Mouse (Mus musculus) adrenal gland (tissue): Measurements from ENCODE around the gene Mt2.
"Not testable (repeated sequence)": the region's sequence is repeated elsewhere in the genome, so short reads cannot be mapped to it uniquely, and the experiment has no call there.

Experiments
- intact Hi-C: fragments of 180-260 bp; cut with DNase I; formaldehyde crosslinking; loops from one replicate; pipeline ENCODE4 v1.15.1; 2025
- long read RNA-seq, 2 experiments: library from polyadenylated mRNA; unstranded; transcript quantifications; one replicate each; pipeline ENCODE4 v2.0.0; 2020; ENCODE audit warnings: borderline replicate concordance in 1 of 2; ENCODE audit not compliant: insufficient replicate concordance in 1 of 2

The Mt2 gene
- long read RNA-seq, experiment 1, transcript Mt2-201 (3 exons, 511 nt): major isoform, 34 of 35 reads
- long read RNA-seq, experiment 1, partial matches to known transcripts: 1 of 35 reads
- long read RNA-seq, experiment 1, other reads (novel, unspliced or antisense): 0 of 35 reads
- long read RNA-seq, experiment 2, transcript Mt2-201 (3 exons, 511 nt): major isoform, 116 of 117 reads
- long read RNA-seq, experiment 2, partial matches to known transcripts: 1 of 117 reads
- long read RNA-seq, experiment 2, other reads (novel, unspliced or antisense): 0 of 117 reads

- intact Hi-C loops: no loop called here
Observed at GRCm38 (mm10) chr8:94172075-94172808, at the start of gene Mt2. TSS of gene Mt2 (plus strand) at chr8:94172664.

GRCm38 (mm10) chr8:94122711-94123468 lies 49.6 kb upstream of the Mt2 start:
- intact Hi-C loops: no loop called here

DNA sequence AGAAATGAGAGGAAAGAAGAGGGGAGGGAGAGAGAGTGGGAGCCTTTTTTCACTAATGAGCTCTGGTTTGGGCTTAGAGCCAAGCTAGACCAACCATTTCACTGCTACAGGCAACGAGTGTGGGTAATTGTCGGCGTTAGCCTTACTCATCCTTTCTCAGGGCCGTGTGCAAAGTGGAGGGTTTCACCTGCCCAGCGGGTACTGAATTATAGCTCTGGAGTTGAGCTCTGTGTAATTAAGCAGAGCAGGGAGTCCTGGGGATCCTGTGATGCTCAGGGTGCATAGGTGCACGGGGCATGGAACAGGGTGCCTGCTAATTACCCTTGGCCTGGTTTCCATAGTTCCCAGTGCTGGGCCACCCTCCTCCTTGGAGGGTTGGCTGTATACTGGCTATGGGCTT lies 44.8 kb upstream of the Mt2 start:
- intact Hi-C loops: no loop called here

- intact Hi-C loops: no loop called here
Observed at GRCm38 (mm10) chr8:94129133-94129789, 43.2 kb upstream of the Mt2 start.

- intact Hi-C loops: no loop called here
Observed at GRCm38 (mm10) chr8:94130126-94130525, 42.3 kb upstream of the Mt2 start.

GRCm38 (mm10) chr8:94132096-94132495 lies 40.4 kb upstream of the Mt2 start:
- intact Hi-C loops: no loop called here

GRCm38 (mm10) chr8:94134601-94135000 lies 37.9 kb upstream of the Mt2 start:
- intact Hi-C loops: not testable (repeated sequence)

DNA sequence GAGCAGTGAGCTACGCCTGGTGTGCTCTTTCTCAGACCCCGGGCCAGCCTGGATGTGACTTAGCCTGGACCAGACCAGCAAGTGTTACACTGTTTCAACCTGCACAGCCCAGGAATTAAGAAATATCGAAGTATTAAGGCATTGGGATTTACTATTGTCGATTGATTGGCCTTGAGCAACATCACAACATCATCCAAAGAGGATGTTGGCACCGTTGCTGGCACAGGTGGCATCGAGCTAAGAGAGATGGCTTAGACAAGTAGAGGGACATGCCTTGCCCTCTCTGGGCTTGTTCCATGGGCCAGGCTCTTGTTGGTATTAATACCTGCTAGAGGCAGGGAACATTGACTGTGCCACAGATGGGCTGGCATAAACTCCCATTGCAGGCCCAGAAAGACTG lies 36.9 kb upstream of the Mt2 start:
- intact Hi-C loops: no loop called here

- intact Hi-C loops: no loop called here
Observed at GRCm38 (mm10) chr8:94136192-94136591, 36.3 kb upstream of the Mt2 start.

DNA sequence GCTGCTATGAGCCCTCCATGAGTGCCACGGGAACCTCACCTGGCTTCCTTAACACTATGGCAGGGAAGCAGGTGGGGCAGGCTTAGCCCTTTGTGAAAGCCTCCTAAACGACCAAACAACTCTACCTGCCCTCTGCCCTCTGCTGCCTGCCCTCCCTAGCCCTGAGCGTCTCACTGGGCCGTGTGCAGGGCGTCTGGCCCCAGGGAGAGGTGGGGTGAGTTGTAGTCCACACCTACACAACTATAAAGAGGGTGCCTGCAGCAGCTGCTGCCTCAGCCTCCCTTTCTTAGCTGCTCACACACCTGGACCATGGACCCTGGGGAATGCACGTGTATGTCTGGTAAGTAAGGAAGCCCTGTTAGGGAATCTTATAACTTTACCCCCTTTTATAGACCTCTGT lies 35.5 kb upstream of the Mt2 start, which contains the start of gene Mt4:
TSS of gene Mt4 (plus strand) at position 265 of the 400 bp plus-strand sequence.
- intact Hi-C loops: no loop called here

DNA sequence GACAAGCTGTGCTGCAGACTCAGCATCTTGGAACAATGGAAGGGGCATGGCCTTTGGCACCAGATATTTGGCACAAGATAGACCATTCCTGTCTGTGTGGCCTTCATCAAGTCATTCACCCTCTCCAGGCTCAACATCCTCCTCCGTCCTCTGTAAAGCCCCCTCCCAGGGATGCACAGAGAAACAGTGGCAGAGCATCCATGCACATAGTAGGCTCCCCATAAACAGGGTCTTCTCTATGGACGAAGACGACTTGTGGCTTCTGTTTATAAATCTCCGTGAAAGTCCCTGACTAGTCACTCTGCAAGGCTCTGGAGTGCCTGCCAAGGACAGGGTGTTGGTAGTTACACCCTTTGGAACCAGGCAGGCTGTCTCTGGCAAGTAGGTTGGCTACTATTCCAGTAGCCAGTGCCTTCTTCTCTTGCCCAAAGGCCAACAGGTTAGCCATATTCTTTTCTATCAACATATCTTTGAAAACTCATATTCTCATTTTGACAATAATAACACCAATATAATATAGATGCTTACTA lies 32.1 kb upstream of the Mt2 start:
- intact Hi-C loops: no loop called here

DNA sequence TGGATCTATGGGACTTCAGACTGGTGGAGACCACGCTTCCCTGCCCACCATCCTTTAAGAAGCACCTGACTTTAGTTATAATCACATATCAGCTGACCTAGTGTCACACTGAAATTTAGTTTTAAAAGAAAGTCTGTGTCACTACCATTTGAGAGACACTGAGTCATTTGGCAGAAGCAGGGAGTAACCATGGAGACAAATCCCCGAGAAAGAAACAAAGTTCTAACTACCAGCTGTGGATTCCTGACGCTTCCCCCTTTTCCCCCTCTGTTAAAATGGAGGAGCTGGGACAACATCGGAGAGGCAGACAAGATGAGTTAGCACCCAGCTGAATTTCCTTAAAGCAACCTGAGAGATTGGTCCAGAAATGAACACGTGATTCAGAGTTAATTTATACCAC lies 24.2 kb upstream of the Mt2 start:
- intact Hi-C loops: no loop called here

GRCm38 (mm10) chr8:94150925-94151324 lies 21.5 kb upstream of the Mt2 start:
- intact Hi-C loops: loop anchor here (5.0 kb wide), 1 partner anchor 39 kb away; no protein-coding TSS in a partner anchor

- intact Hi-C loops: loop anchor here (5.0 kb wide), 1 partner anchor 40 kb away; no protein-coding TSS in a partner anchor
Observed at GRCm38 (mm10) chr8:94152513-94153300, 19.8 kb upstream of the Mt2 start, which contains the start of gene Mt3. TSS of gene Mt3 (plus strand) at chr8:94152607.

GRCm38 (mm10) chr8:94153451-94153850 lies 19.0 kb upstream of the Mt2 start:
- intact Hi-C loops: loop anchor here (5.0 kb wide), 1 partner anchor 41 kb away; no protein-coding TSS in a partner anchor

- intact Hi-C loops: loop anchor here (5.0 kb wide), 1 partner anchor 42 kb away; no protein-coding TSS in a partner anchor
Observed at GRCm38 (mm10) chr8:94154537-94154936, 17.9 kb upstream of the Mt2 start.

- intact Hi-C loops: no loop called here
Observed at GRCm38 (mm10) chr8:94156092-94156491, 16.4 kb upstream of the Mt2 start.

DNA sequence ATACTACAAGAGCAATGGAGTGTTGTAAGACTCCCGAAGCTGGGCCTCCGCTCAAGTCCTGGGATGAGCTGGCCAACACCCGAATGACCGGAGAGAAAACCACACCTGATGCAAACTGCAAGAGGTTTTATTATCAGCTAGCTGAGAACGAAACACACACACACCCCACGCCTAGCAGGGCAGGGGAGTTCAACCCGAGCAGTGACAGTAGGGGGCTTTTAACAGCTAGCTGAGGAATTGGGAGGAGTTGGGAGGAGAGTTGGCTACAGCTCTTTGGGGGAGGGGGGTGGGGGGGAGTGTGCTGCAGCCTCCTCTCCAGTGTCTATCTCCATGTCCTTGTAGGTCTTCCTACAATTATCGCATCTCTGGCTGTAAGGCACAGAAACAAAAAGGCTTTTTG lies 6.7 kb upstream of the Mt2 start:
- intact Hi-C loops: loop anchor here (2.0 kb wide), 1 partner anchor 33 kb away; no protein-coding TSS in a partner anchor

DNA sequence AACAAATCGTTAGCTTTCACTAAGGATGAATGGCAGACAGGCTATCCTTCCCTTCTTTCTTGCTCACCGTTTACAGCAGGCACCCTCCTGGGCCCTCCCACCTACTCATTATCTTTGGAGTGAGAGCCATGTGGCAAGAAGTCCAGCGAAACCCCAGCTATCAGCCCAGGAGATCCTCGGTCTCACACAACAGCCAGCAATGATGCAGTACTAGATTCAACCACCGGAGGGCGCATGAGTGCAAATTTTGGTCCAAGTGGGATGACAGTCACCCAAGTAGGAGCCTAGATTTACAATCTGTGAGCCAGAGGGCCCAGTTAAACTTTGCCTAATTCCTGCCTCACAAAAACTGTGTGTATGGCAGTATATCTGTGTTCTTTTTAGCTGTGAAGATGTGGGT lies 5.2 kb upstream of the Mt2 start:
- intact Hi-C loops: loop anchor here (2.0 kb wide), 1 partner anchor 32 kb away; no protein-coding TSS in a partner anchor

GRCm38 (mm10) chr8:94169547-94169946 lies 2.9 kb upstream of the Mt2 start:
- intact Hi-C loops: no loop called here
